In genomic region chr3:109169121-109169520, GRCm38 (mm10) we compare ENCODE assay signal across 26 mouse cellular contexts. TPM values are rescaled to one million over a fixed set of nuclear protein-coding genes. Genes with fewer than 3 reads are reported as not detected.
DNase-seq lines count a peak whose midpoint lies in the region; ATAC-seq and TF ChIP-seq lines count a peak whose summit lies in the region.
"Had no signal": no experiment of that assay in that cellular context is flagged by ENCODE, and none has a peak within 500 bp of the region (broad histone marks: within the 10 kb centered on the region; RNA-seq: fewer than 3 reads in every experiment).

No protein-coding gene starts in this region.

- no peak overlapping the region for H3K27ac ChIP-seq in MEL (ENCODE audit: control insufficient read depth, low read depth, low read length)
- peak overlapping the region; percentile 23 for H3K27ac ChIP-seq in bone marrow macrophage, adult 2 months (ENCODE audit: insufficient read depth, low read depth, low read length)
- H3K27ac ChIP-seq in midbrain, embryonic 16.5 days (ENCODE audit: low read length): no peak overlapping the region
- H3K27ac ChIP-seq: embryonic facial prominence, embryonic 12.5 days; embryonic facial prominence, embryonic 15.5 days; heart, embryonic 10.5 days; heart, embryonic 13.5 days; hindbrain, embryonic 12.5 days; intestine, embryonic 15.5 days had no signal

- no peak overlapping the region for H3K4me3 ChIP-seq in MEL (ENCODE audit: control insufficient read depth in 1 of 2, insufficient read depth in 1 of 2, low read depth in 2 of 2, low read length in 2 of 2)
- no peak overlapping the region for H3K4me3 ChIP-seq in bone marrow macrophage, adult 2 months (ENCODE audit: insufficient read depth, low read length)
- no peak overlapping the region for H3K4me3 ChIP-seq in midbrain, embryonic 16.5 days (ENCODE audit: low read depth, low read length)
- H3K4me3 ChIP-seq: embryonic facial prominence, embryonic 12.5 days; embryonic facial prominence, embryonic 15.5 days; heart, embryonic 10.5 days; heart, embryonic 13.5 days; hindbrain, embryonic 12.5 days; intestine, embryonic 15.5 days had no signal

- no peak for TF ChIP-seq EP300 in MEL (IDR thresholded peaks at IDR 0.05; ENCODE audit: low read depth in 1 of 2, low read length in 2 of 2)

- no peaks in the 10 kb centered on the region for H3K9me3 ChIP-seq in MEL (replicated peaks; ENCODE audit: insufficient read depth, low read length)
- no peaks in the 10 kb centered on the region for H3K9me3 ChIP-seq in midbrain, embryonic 16.5 days (replicated peaks; ENCODE audit: control insufficient read depth, low read length, poor library complexity, severe bottlenecking)
- H3K9me3 ChIP-seq: embryonic facial prominence, embryonic 12.5 days; embryonic facial prominence, embryonic 15.5 days; heart, embryonic 10.5 days; heart, embryonic 13.5 days; hindbrain, embryonic 12.5 days; intestine, embryonic 15.5 days had no signal

- H3K27me3 ChIP-seq in MEL (ENCODE audit: control insufficient read depth in 1 of 2, insufficient read depth in 2 of 2, low read length in 2 of 2): no peaks in the 10 kb centered on the region
- H3K27me3 ChIP-seq in midbrain, embryonic 16.5 days (ENCODE audit: control insufficient read depth, insufficient read depth, low read depth, low read length): no peaks in the 10 kb centered on the region
- H3K27me3 ChIP-seq: embryonic facial prominence, embryonic 12.5 days; embryonic facial prominence, embryonic 15.5 days; heart, embryonic 13.5 days; hindbrain, embryonic 12.5 days; intestine, embryonic 15.5 days had no signal

- DNase-seq in MEL (ENCODE audit: low read depth, low spot score): peak; percentile 30
- no peak for DNase-seq in cerebellum, postnatal 10 days
- no peak for DNase-seq in ovary, postnatal 10 days (ENCODE audit: low spot score)
- DNase-seq in frontal cortex, postnatal 36 days (ENCODE audit: low spot score in 2 of 2): no peak
- DNase-seq: adrenal gland, adult 2 months; adrenal gland, postnatal 14 days; cerebellum, adult 11-12 months; cerebellum, adult 8-10 months; cerebellum, postnatal 14 days; forebrain, postnatal 0 days; gastrocnemius, postnatal 25 days; heart, adult 18-20 months; heart, postnatal 14 days; heart, postnatal 4 days had no signal

- 0 out of 4 replicates have a peak, but pooled peaks have one; percentile 22 to 47 for ATAC-seq in hematopoietic stem cell, adult 5-6 weeks (replicated peaks in 1 of 2; ENCODE audit: insufficient read depth in 1 of 2, low FRiP score in 2 of 2, low TSS enrichment in 1 of 2, low read depth in 1 of 2, poor library complexity in 2 of 2, severe bottlenecking in 2 of 2)
- peak; percentile 49 for ATAC-seq in megakaryocyte progenitor cell, adult 5-6 weeks (replicated peaks; ENCODE audit: poor library complexity)
- no peak for ATAC-seq in midbrain, embryonic 16.5 days
- ATAC-seq: forebrain, embryonic 14.5 days; forebrain, postnatal 0 days; hindbrain, embryonic 16.5 days; intestine, embryonic 15.5 days had no signal

- H3K4me2 ChIP-seq in midbrain, embryonic 16.5 days (ENCODE audit: low read length): no peak overlapping the region
- H3K4me2 ChIP-seq: embryonic facial prominence, embryonic 12.5 days; embryonic facial prominence, embryonic 15.5 days; heart, embryonic 13.5 days; hindbrain, embryonic 12.5 days; intestine, embryonic 15.5 days had no signal

- TF ChIP-seq POLR2A in MEL (IDR thresholded peaks at IDR 0.05; ENCODE audit: control insufficient read depth in 1 of 2, insufficient read depth in 1 of 2, low read depth in 1 of 2, low read length in 2 of 2, poor library complexity in 1 of 2): no peak
- no peak for TF ChIP-seq POLR2A in bone marrow macrophage, adult 2 months (IDR thresholded peaks at IDR 0.05; ENCODE audit: borderline replicate concordance, low read depth, low read length)

- H3K36me3 ChIP-seq in MEL (ENCODE audit: control insufficient read depth in 1 of 2, insufficient read depth in 2 of 2, low read length in 2 of 2): no peaks in the 10 kb centered on the region; a peak in 1 of 4 replicates
- no peaks in the 10 kb centered on the region for H3K36me3 ChIP-seq in midbrain, embryonic 16.5 days (ENCODE audit: control insufficient read depth, insufficient read depth, low read length)

- no peak for TF ChIP-seq RAD21 in MEL (IDR thresholded peaks at IDR 0.05; ENCODE audit: low read depth, low read length)

- H3K79me2 ChIP-seq in MEL (ENCODE audit: control insufficient read depth, insufficient read depth, low read length, poor library complexity): no peaks in the 10 kb centered on the region

- TF ChIP-seq CTCF in MEL (IDR thresholded peaks at IDR 0.05 in 2 of 3, conservative IDR thresholded peaks at IDR 0.05 in 1 of 3; ENCODE audit: control insufficient read depth in 1 of 3, insufficient read depth in 1 of 3, low read depth in 2 of 3, low read length in 3 of 3, poor library complexity in 1 of 3, severe bottlenecking in 1 of 3): no peak
- TF ChIP-seq CTCF in bone marrow macrophage, adult 2 months (IDR thresholded peaks at IDR 0.05; ENCODE audit: low read depth, low read length): no peak

- WGBS in midbrain, embryonic 16.5 days: 90% methylated on average over 2 of the region's 2 CpGs

- H3K9ac ChIP-seq in MEL (ENCODE audit: control insufficient read depth, low read depth, low read length, poor library complexity, severe bottlenecking): no peak overlapping the region
- no peak overlapping the region for H3K9ac ChIP-seq in midbrain, embryonic 16.5 days (ENCODE audit: low read depth, low read length)
- H3K9ac ChIP-seq: embryonic facial prominence, embryonic 12.5 days; embryonic facial prominence, embryonic 15.5 days; forebrain, postnatal 0 days; heart, embryonic 13.5 days; hindbrain, embryonic 12.5 days; intestine, embryonic 15.5 days had no signal

- no peaks in the 10 kb centered on the region for H3K4me1 ChIP-seq in MEL (ENCODE audit: control insufficient read depth in 1 of 2, insufficient read depth in 2 of 2, low read length in 2 of 2)
- H3K4me1 ChIP-seq in bone marrow macrophage, adult 2 months (ENCODE audit: control insufficient read depth, insufficient read depth, low read length): peaks cover 17% of the 10 kb centered on the region
- H3K4me1 ChIP-seq in midbrain, embryonic 16.5 days (ENCODE audit: control insufficient read depth, insufficient read depth, low read length): no peaks in the 10 kb centered on the region; the same call in 1 of the 2 replicates
- H3K4me1 ChIP-seq: embryonic facial prominence, embryonic 12.5 days; embryonic facial prominence, embryonic 15.5 days; hindbrain, embryonic 12.5 days; intestine, embryonic 15.5 days had no signal

TF ChIP-seq in MEL, 35 proteins besides CTCF, POLR2A, EP300 and RAD21:
- TF ChIP-seq KAT2A (conservative IDR thresholded peaks at IDR 0.05; ENCODE audit: low read depth, low read length) (no peak), ELF1 (IDR thresholded peaks at IDR 0.05; ENCODE audit: low read depth, low read length) (0 out of 2 replicates have a peak, but pooled peaks have one; percentile 19), CHD2 (IDR thresholded peaks at IDR 0.05; ENCODE audit: low read length) (no peak)

RNA-seq across cellular contexts. Expression of gene Slc25a24, which starts 46.2 kb away (rescaled TPM):
- 5.5 and 5.6 TPM in 2 replicates for total RNA-seq in MEL (2012; rRNA removed)
- 10 to 100 TPM in 1 of 2 experiments, not detected in 1; 14.3 TPM for polyA plus RNA-seq in MEL (2012; ENCODE audit: insufficient read depth in 1 of 2, insufficient read length in 2 of 2, low read depth in 1 of 2, low replicate concordance in 2 of 2, missing spikeins in 1 of 2)
- 46.2 and 48.2 TPM in 2 replicates for polyA plus RNA-seq in bone marrow macrophage, adult 2 months (2012; ENCODE audit: insufficient read depth, insufficient read length, missing spikeins)
- total RNA-seq in hematopoietic stem cell, adult 5-6 weeks (2017): 29.5 and 35.9 TPM in 2 replicates
- total RNA-seq in megakaryocyte progenitor cell, adult 5-6 weeks (2015): 16.1 and 19.0 TPM in 2 replicates
- total RNA-seq in megakaryocyte progenitor cell, adult 5-6 weeks (2017): 15.5 and 17.2 TPM in 2 replicates
- polyA plus RNA-seq in midbrain, embryonic 16.5 days (2015; fragmentation: Nextera tagmentation; extraction: Ambion mirVana): 4.3 and 5.2 TPM in 2 replicates
